Mouse (Mus musculus) C2C12 (cell line): ENCODE results near the gene Gm6592.

ENCODE experiments used
- CTCF ChIP-seq: IDR thresholded peaks from one replicate; pipeline ENCODE4 v1.5.1; 2011; ENCODE audit not compliant: control insufficient read depth, insufficient read depth, insufficient read length
- FOSL1 ChIP-seq: IDR thresholded peaks from one replicate; pipeline ENCODE4 v1.8.0; 2011; ENCODE audit warnings: mild to moderate bottlenecking, low read length; ENCODE audit not compliant: poor library complexity, insufficient read depth, severe bottlenecking
- MAX ChIP-seq: IDR thresholded peaks from one replicate; pipeline ENCODE4 v1.6.1; 2011; ENCODE audit warnings: mild to moderate bottlenecking, control low read depth

DNA sequence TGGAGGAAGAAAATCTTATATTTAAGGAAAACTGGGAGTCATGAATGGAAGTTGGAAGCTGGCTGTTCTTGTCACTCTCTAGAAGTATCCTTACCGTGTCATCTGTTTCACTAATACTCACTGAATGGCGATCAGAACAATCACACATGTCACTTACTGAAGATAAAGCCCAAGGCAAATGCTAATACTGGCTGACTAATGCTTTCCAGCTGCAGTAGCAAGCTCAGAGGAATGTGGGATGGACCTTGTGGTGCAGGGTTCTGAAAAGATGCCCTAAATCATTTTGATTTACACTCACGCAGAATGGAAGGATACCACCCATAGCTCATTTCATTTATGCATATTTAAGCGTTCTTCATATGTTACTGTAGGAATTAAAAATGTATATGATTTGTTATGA is 40.5 kb downstream of the Gm6592 start:
- TF ChIP-seq CTCF, result no peak
- TF ChIP-seq MAX, result no peak
- no peak for TF ChIP-seq FOSL1
